Mouse (Mus musculus) liver, embryonic 14.5 days (tissue): Measurements from ENCODE around the gene Mpi. TPM values are rescaled to one million over a fixed set of nuclear protein-coding genes. Genes with fewer than 3 reads are reported as not detected.

Experiments used
- ATAC-seq: fragments of 200-750 bp; cut with Nextera tagmentation; 2 replicates; pipeline ENCODE4 v1.8.0; 2017; ENCODE audit warnings: moderate number of reproducible peaks, mild to moderate bottlenecking, moderate library complexity; ENCODE audit not compliant: insufficient read depth
- DNase-seq, 3 experiments: peaks; one replicate each; pipeline ENCODE4 v3.0.0-alpha.2; 2012 to 2013; ENCODE audit warnings: low read depth in 3 of 3, low spot score in 3 of 3
- H3K27ac ChIP-seq: fragments of 300-500 bp; sonication (generic); 2 replicates; pipeline ENCODE4 v1.5.1; 2014; ENCODE audit warnings: moderate library complexity, mild to moderate bottlenecking, control low read depth, inconsistent platforms
- H3K27me3 ChIP-seq: fragments of 300-500 bp; sonication (generic); 2 replicates; pipeline ENCODE4 v1.6.1; 2014; ENCODE audit warnings: mild to moderate bottlenecking, low read length, moderate library complexity; ENCODE audit not compliant: control insufficient read depth, insufficient read depth
- H3K36me3 ChIP-seq: fragments of 300-500 bp; sonication (generic); replicated peaks from 2 replicates; pipeline ENCODE4 v1.6.1; 2014; ENCODE audit warnings: low read depth; ENCODE audit not compliant: control insufficient read depth, insufficient read depth
- H3K4me1 ChIP-seq, 2 experiments: fragments of 200-500 bp in 1 of 2; fragments of 300-500 bp in 1 of 2; sonication (generic) in 1 of 2; replicated peaks; 2 replicates each; pipeline ENCODE4 v1.6.1; 2012 to 2014; ENCODE audit warnings: antibody characterized with exemption in 1 of 2, inconsistent platforms in 1 of 2, low read length in 1 of 2; ENCODE audit not compliant: control insufficient read depth in 2 of 2, insufficient read depth in 2 of 2
- H3K4me2 ChIP-seq: fragments of 300-500 bp; sonication (generic); 2 replicates; pipeline ENCODE4 v1.6.1; 2014; ENCODE audit warnings: low read depth, mild to moderate bottlenecking, control low read depth, moderate library complexity
- H3K4me3 ChIP-seq, 2 experiments: fragments of 200-500 bp in 1 of 2; fragments of 300-500 bp in 1 of 2; sonication (generic) in 1 of 2; 2 replicates each; pipeline ENCODE4 v1.5.1; 2012 to 2014; ENCODE audit warnings: low read depth in 2 of 2, low read length in 2 of 2, mild to moderate bottlenecking in 2 of 2, control low read depth in 1 of 2, inconsistent platforms in 1 of 2, moderate library complexity in 1 of 2; ENCODE audit not compliant: insufficient read depth in 1 of 2
- H3K9ac ChIP-seq: fragments of 300-500 bp; sonication (generic); replicated peaks from 2 replicates; pipeline ENCODE4 v1.6.1; 2014; ENCODE audit warnings: mild to moderate bottlenecking, control low read depth, moderate library complexity
- H3K9me3 ChIP-seq: fragments of 300-500 bp; sonication (generic); 2 replicates; pipeline ENCODE4 v1.6.1; 2016; ENCODE audit warnings: low read length, mixed read lengths; ENCODE audit not compliant: control insufficient read depth
- CTCF ChIP-seq: IDR thresholded peaks from 2 replicates; pipeline ENCODE4 v1.5.1; 2016; ENCODE audit warnings: antibody characterized with exemption, low read depth, control low read depth
- EP300 ChIP-seq: IDR thresholded peaks from 2 replicates; pipeline ENCODE4 v1.6.1; 2016; ENCODE audit warnings: antibody characterized with exemption, low read depth
- WGBS: fragments of 180-500 bp; shearing (Covaris S2); extraction: QIAGEN DNeasy Blood & Tissue Kit; methylation state at CpG from one replicate; pipeline ENCODE4 v1.1.7; 2014; ENCODE audit not compliant: insufficient replicate concordance; 5-methylcytosine and 5-hydroxymethylcytosine counted together
- polyA plus RNA-seq, 2 experiments: library from polyadenylated mRNA; depleted of rRNA in 1 of 2; stranded (reverse) in 1 of 2; unstranded in 1 of 2; fragments of >200 nt; fragmentation: Nextera tagmentation in 1 of 2; extraction: Ambion mirVana in 1 of 2; gene quantifications; 2 replicates each; pipeline versions ENCODE4 v1.2.1 to v1.2.3; 2012 to 2014

The Mpi gene
- polyA plus RNA-seq, 2 experiments: 6.7 to 8.1 TPM

DNA sequence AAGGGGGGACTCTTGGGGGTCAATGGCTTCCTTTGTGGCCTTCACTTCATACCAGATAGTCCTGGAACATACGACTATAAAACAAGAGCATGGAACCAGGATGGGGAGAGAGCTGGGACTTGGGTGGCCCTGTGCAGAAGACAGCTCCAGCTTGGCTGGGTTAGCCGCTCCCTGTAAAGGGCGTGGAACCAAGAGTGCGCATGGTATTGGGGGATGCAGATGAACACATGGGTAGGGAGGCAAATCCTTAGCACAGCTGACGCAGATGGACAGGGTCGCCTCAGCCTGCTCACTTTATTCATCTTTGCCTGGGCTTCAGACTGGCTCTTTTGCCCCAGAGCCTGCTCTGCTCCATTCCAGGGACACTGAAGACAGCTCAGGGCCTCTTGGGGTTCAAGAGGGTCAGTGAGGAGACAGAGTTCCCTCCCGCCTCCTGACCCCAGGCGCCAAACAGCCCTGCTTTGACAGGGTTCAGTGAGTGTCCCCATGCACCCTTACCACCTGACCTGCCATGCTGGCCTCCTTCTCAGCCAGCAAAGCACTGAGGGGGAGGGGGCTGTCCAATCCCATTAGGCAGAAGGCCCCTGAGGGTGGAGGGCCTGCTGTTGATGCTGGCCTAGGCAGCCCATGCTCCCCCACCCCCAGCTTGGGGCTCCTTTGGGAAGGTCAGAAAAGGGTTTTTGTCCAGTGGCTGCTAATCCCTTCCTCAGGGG is 46.4 kb upstream of the Mpi start:
- peaks cover 5 to 13% of the 10 kb centered on the region in 2 experiments; a peak in 3 of 4 replicates for H3K4me1 ChIP-seq
- TF ChIP-seq EP300: no peak
- TF ChIP-seq CTCF: no peak
- H3K9me3 ChIP-seq: no peaks in the 10 kb centered on the region
- WGBS: 59% methylated on average over 8 of the region's 8 CpGs
- no peak overlapping the region for H3K9ac ChIP-seq
- H3K27me3 ChIP-seq: no peaks in the 10 kb centered on the region; the same call in 1 of the 2 replicates
- H3K4me2 ChIP-seq: no peak overlapping the region
- H3K4me3 ChIP-seq: no peak overlapping the region
- ATAC-seq (no peak), DNase-seq (no peak)
- H3K36me3 ChIP-seq: no peaks in the 10 kb centered on the region
- H3K27ac ChIP-seq: no peak overlapping the region

DNA sequence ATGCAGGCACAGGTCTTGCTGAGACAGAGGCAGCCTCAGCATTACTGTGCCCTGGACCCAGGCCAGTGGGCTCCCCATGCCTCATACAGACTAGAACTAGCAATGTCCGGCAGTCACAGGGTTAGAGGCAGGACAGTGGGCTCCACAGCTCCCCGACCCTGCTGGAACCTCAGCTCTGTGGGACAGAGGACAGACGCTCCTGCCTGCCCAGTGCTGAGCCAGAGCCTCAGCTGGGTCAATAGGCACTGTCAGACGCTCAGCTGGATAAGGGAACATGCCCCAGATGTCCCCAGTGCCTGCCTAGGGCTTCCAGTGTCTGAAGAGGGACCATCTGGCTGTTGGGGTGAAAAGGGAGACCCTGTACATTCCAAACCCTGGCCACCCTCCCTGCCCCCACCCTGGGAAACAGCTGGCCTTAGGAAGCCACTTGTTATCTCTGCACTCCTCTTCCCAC is 45.4 kb upstream of the Mpi start:
- WGBS: 35% methylated on average over 4 of the region's 4 CpGs
- no peak for ATAC-seq

DNA sequence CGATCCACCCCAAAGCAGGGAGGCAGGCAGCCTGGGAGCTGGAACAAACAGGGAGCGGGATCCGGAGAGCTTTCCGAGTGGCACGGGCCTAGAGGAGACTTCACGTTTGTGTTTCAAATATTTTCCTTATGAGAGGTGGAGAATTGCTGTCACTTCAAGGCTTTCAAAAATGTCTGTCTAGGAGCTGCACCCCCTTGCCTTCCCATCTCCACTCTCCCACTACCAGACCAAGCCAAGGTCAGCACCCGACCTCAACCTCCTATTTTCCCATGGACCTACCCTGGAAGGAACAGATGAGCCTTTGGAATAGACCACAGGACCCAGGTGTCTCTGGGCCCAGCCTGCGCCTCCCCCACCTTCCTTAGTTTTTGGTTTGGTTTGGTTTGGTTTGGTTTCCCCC is 44.7 kb upstream of the Mpi start:
- 64% methylated on average over 8 of the region's 8 CpGs for WGBS
- DNase-seq (no peak), ATAC-seq (no peak)
- Histone ChIP-seq H3K4me2 (no peak overlapping the region), H3K9me3 (no peaks in the 10 kb centered on the region), H3K27me3 (no peaks in the 10 kb centered on the region), H3K4me3 (no peak overlapping the region), H3K36me3 (no peaks in the 10 kb centered on the region), H3K4me1 (peaks cover 5 to 13% of the 10 kb centered on the region in 2 experiments; a peak in 3 of 4 replicates), H3K9ac (no peak overlapping the region), H3K27ac (no peak overlapping the region)
- no peak for TF ChIP-seq CTCF
- TF ChIP-seq EP300: no peak

More for the DNA sequence above, 45.4 kb upstream of the Mpi start:
- H3K4me3 ChIP-seq: no peak overlapping the region
- no peak overlapping the region for H3K27ac ChIP-seq
- H3K9ac ChIP-seq: no peak overlapping the region
- no peaks in the 10 kb centered on the region for H3K9me3 ChIP-seq
- no peak for DNase-seq
- no peaks in the 10 kb centered on the region for H3K36me3 ChIP-seq
- H3K27me3 ChIP-seq: no peaks in the 10 kb centered on the region
- TF ChIP-seq EP300: no peak
- no peak overlapping the region for H3K4me2 ChIP-seq
- peaks cover 5 to 13% of the 10 kb centered on the region in 2 experiments; a peak in 3 of 4 replicates for H3K4me1 ChIP-seq

DNA sequence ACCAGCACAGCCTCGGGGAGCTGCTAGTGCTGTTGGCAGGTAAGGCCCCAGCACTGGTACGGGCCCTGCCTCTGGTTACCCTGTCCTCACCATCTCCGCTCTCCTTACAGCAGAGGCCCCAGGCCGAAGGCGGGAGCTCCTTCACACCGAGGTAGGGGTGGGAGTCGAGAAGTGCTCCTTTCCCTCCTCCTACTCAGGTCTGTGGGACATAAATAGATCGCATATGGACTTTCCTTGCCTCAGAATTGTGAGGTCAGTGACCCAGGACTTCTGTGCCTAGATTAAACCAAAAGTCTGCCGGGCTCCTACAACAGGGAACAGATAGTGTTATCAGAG is 41.6 kb upstream of the Mpi start:
- WGBS: 63% methylated on average over 9 of the region's 9 CpGs
- no peak for DNase-seq
- peaks cover 0 to under 1% of the 10 kb centered on the region in 2 experiments; a peak in 2 of 4 replicates for H3K4me1 ChIP-seq
- H3K9me3 ChIP-seq: no peaks in the 10 kb centered on the region
- ATAC-seq: no peak
- no peak for TF ChIP-seq EP300
- TF ChIP-seq CTCF: no peak
- H3K36me3 ChIP-seq: no peaks in the 10 kb centered on the region
- H3K27me3 ChIP-seq: no peaks in the 10 kb centered on the region
- H3K27ac ChIP-seq: no peak overlapping the region
- H3K9ac ChIP-seq: no peak overlapping the region
- H3K4me3 ChIP-seq: no peak overlapping the region
- H3K4me2 ChIP-seq: no peak overlapping the region

DNA sequence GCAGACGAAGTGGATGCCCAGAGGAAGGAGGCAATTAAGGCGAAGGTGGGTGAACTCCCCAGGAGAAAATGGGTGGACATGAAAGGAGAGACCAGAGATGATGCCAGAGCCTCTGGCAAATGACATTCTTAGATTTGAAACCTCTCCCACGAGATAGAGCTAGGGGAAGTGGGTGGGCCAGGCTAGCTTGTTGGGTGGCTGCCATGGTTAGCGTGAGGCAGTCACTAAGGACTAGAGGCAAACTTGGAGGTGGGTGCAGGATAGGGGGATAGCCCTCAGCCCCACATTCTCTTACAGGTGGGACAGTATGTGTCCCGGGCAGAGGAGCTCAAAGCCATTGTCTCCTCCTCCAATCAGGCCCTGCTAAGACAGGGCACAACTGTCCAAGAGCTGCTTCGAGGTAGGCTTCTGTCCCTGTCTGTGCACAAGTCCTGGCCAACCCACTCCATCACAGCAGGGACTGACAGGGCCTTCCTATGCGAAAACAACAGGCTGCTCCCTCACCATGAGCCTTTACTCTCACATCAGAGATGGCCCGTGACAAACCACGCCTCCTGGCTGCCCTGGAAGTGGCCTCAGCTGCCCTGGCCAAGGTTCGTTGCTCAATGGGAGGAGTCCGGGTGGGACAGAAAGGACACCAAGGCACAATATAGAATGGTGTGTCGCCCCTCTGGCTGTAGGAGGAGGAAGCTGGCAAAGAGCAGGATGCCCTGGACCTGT is 41.1 kb upstream of the Mpi start:
- Histone ChIP-seq H3K9ac (no peak overlapping the region), H3K36me3 (no peaks in the 10 kb centered on the region), H3K4me3 (no peak overlapping the region), H3K27ac (no peak overlapping the region), H3K4me1 (peaks cover 4 to 6% of the 10 kb centered on the region in 2 experiments), H3K9me3 (no peaks in the 10 kb centered on the region), H3K27me3 (no peaks in the 10 kb centered on the region), H3K4me2 (no peak overlapping the region)
- TF ChIP-seq EP300 (no peak), CTCF (no peak)
- WGBS: 58% methylated on average over 12 of the region's 12 CpGs
- no peak for DNase-seq
- no peak for ATAC-seq
